Mouse (Mus musculus): Measurements from ENCODE around the gene Ripply2. TPM values are rescaled to one million over a fixed set of nuclear protein-coding genes. Genes with fewer than 3 reads are reported as not detected.

Gene Ripply2
- polyA plus RNA-seq, 1 experiment, result not detected

DNA sequence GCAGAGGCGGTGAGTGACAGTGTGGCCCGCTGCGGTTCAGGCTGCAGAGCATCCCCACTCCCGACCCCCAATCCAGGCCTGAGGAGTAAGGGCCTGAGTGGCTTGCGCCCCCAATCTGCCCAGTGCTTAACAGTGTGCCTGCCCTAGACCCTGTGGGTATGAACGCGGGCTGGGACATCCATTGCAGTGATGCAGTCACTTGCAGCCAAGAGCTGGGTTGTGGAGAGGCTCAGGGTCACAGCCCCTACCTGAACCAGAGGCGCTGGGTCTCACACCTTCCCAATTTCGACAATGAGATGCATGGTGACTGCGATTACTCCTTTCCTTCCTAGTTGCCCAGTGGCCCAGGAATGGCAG, 579 bp downstream of the Ripply2 start:
- H3K4me1 ChIP-seq (ENCODE audit: control insufficient read depth, insufficient read depth, low read length), result peaks cover 2% of the 10 kb centered on the region; the same call in 1 of the 2 replicates
- H3K27ac ChIP-seq (ENCODE audit: insufficient read depth, low read depth, low read length), result no peak overlapping the region
- TF ChIP-seq CTCF (IDR thresholded peaks at IDR 0.05; ENCODE audit: low read depth, low read length) (no peak), POLR2A (IDR thresholded peaks at IDR 0.05; ENCODE audit: borderline replicate concordance, low read depth, low read length) (no peak)
- H3K4me3 ChIP-seq (ENCODE audit: insufficient read depth, low read length), result peak overlapping the region; percentile 59

- peak within 1 kb of the TSS; percentile 79 for H3K27ac ChIP-seq (ENCODE audit: insufficient read depth, low read depth, low read length)
- peaks cover 12% of the 10 kb centered on the region for H3K4me1 ChIP-seq (ENCODE audit: control insufficient read depth, insufficient read depth, low read length)
- peak within 1 kb of the TSS; percentile 98 for H3K4me3 ChIP-seq (ENCODE audit: insufficient read depth, low read length)
- no peak for TF ChIP-seq CTCF (IDR thresholded peaks at IDR 0.05; ENCODE audit: low read depth, low read length)
- TF ChIP-seq POLR2A (IDR thresholded peaks at IDR 0.05; ENCODE audit: borderline replicate concordance, low read depth, low read length), result no peak
Measured at GRCm38 (mm10) chr9:87021778-87022523, 6.6 kb downstream of the Ripply2 start, which contains the start of gene Cyb5r4. Gene Cyb5r4 (plus strand): TSS chr9:87022014.

GRCm38 (mm10) chr9:87025764-87026163, 10.4 kb downstream of the Ripply2 start:
- Histone ChIP-seq H3K27ac (ENCODE audit: insufficient read depth, low read depth, low read length) (no peak overlapping the region), H3K4me3 (ENCODE audit: insufficient read depth, low read length) (no peak overlapping the region), H3K4me1 (ENCODE audit: control insufficient read depth, insufficient read depth, low read length) (peaks cover 12% of the 10 kb centered on the region)
- TF ChIP-seq POLR2A (IDR thresholded peaks at IDR 0.05; ENCODE audit: borderline replicate concordance, low read depth, low read length), result no peak

GRCm38 (mm10) chr9:87027423-87028084, 12.2 kb downstream of the Ripply2 start:
- Histone ChIP-seq H3K4me3 (ENCODE audit: insufficient read depth, low read length) (no peak overlapping the region), H3K27ac (ENCODE audit: insufficient read depth, low read depth, low read length) (no peak overlapping the region), H3K4me1 (ENCODE audit: control insufficient read depth, insufficient read depth, low read length) (peaks cover 10% of the 10 kb centered on the region)
- TF ChIP-seq POLR2A (IDR thresholded peaks at IDR 0.05; ENCODE audit: borderline replicate concordance, low read depth, low read length) (no peak), CTCF (IDR thresholded peaks at IDR 0.05; ENCODE audit: low read depth, low read length) (no peak)

GRCm38 (mm10) chr9:87032196-87032595, 16.9 kb downstream of the Ripply2 start:
- no peak for TF ChIP-seq POLR2A (IDR thresholded peaks at IDR 0.05; ENCODE audit: borderline replicate concordance, low read depth, low read length)
- TF ChIP-seq CTCF (IDR thresholded peaks at IDR 0.05; ENCODE audit: low read depth, low read length), result no peak
- H3K4me1 ChIP-seq (ENCODE audit: control insufficient read depth, insufficient read depth, low read length), result no peaks in the 10 kb centered on the region
- no peak overlapping the region for H3K27ac ChIP-seq (ENCODE audit: insufficient read depth, low read depth, low read length)
- H3K4me3 ChIP-seq (ENCODE audit: insufficient read depth, low read length), result no peak overlapping the region

GRCm38 (mm10) chr9:87034831-87035580, 19.7 kb downstream of the Ripply2 start:
- Histone ChIP-seq H3K4me3 (ENCODE audit: insufficient read depth, low read length) (no peak overlapping the region), H3K27ac (ENCODE audit: insufficient read depth, low read depth, low read length) (no peak overlapping the region), H3K4me1 (ENCODE audit: control insufficient read depth, insufficient read depth, low read length) (no peaks in the 10 kb centered on the region)
- no peak for TF ChIP-seq CTCF (IDR thresholded peaks at IDR 0.05; ENCODE audit: low read depth, low read length)
- TF ChIP-seq POLR2A (IDR thresholded peaks at IDR 0.05; ENCODE audit: borderline replicate concordance, low read depth, low read length), result no peak

- no peak overlapping the region for H3K4me3 ChIP-seq (ENCODE audit: insufficient read depth, low read length)
- TF ChIP-seq POLR2A (IDR thresholded peaks at IDR 0.05; ENCODE audit: borderline replicate concordance, low read depth, low read length) (no peak), CTCF (IDR thresholded peaks at IDR 0.05; ENCODE audit: low read depth, low read length) (no peak)
- no peaks in the 10 kb centered on the region for H3K4me1 ChIP-seq (ENCODE audit: control insufficient read depth, insufficient read depth, low read length)
- no peak overlapping the region for H3K27ac ChIP-seq (ENCODE audit: insufficient read depth, low read depth, low read length)
Measured at GRCm38 (mm10) chr9:87049425-87049824, 34.1 kb downstream of the Ripply2 start.

GRCm38 (mm10) chr9:87055547-87056235, 40.4 kb downstream of the Ripply2 start:
- TF ChIP-seq POLR2A (IDR thresholded peaks at IDR 0.05; ENCODE audit: borderline replicate concordance, low read depth, low read length) (no peak), CTCF (IDR thresholded peaks at IDR 0.05; ENCODE audit: low read depth, low read length) (no peak)
- H3K4me1 ChIP-seq (ENCODE audit: control insufficient read depth, insufficient read depth, low read length), result no peaks in the 10 kb centered on the region
- no peak overlapping the region for H3K27ac ChIP-seq (ENCODE audit: insufficient read depth, low read depth, low read length)
- no peak overlapping the region for H3K4me3 ChIP-seq (ENCODE audit: insufficient read depth, low read length)

DNA sequence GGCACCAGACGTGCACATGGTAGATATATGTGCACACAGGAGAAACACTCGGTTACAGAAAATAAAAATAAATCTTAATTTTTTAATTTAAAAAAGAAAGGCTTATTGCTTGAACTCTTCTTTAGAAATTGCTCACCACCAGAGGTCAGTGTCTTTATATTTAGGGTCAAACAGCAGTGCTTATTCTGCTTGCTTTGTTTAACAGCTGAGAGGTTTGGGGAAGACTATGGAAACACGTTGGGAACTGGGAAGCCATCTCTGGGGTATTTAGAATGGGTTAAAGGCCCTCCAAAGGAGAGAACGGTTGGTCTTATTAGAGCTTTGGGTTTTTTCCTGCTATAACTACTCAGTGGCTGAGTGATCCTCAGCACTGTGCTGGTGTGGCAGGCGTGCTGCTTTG, 47.0 kb downstream of the Ripply2 start:
- TF ChIP-seq POLR2A (IDR thresholded peaks at IDR 0.05; ENCODE audit: borderline replicate concordance, low read depth, low read length) (no peak), CTCF (IDR thresholded peaks at IDR 0.05; ENCODE audit: low read depth, low read length) (no peak)
- Histone ChIP-seq H3K4me3 (ENCODE audit: insufficient read depth, low read length) (no peak overlapping the region), H3K4me1 (ENCODE audit: control insufficient read depth, insufficient read depth, low read length) (peaks cover 6% of the 10 kb centered on the region), H3K27ac (ENCODE audit: insufficient read depth, low read depth, low read length) (no peak overlapping the region)

Measured in bone marrow macrophage, adult 2 months (primary cell).